Mouse (Mus musculus): ENCODE data around the gene C130079G13Rik. TPM values are rescaled to one million over a fixed set of nuclear protein-coding genes. Genes with fewer than 3 reads are reported as not detected.
A peak's percentile ranks its signal among the peaks of the same experiment; 100 is the strongest.
"Not testable (repeated sequence)": the region's sequence is repeated elsewhere in the genome, so short reads cannot be mapped to it uniquely, and the experiment has no call there.

C130079G13Rik gene
- not detected for total RNA-seq (2021)
- long read RNA-seq = 0 reads

- no peak for DNase-seq (ENCODE audit: low spot score in 2 of 2)
Measured at GRCm38 (mm10) chr3:59924914-59925313, at the start of gene C130079G13Rik. Gene C130079G13Rik, plus strand, starts transcription at chr3:59925214.

- DNase-seq (ENCODE audit: low spot score in 2 of 2) = not testable (repeated sequence)
Measured at GRCm38 (mm10) chr3:59877601-59878000, 47.4 kb upstream of the C130079G13Rik start.

- not testable (repeated sequence) for DNase-seq (ENCODE audit: low spot score in 2 of 2)
Measured at GRCm38 (mm10) chr3:59879801-59880554, 45.0 kb upstream of the C130079G13Rik start.

DNA sequence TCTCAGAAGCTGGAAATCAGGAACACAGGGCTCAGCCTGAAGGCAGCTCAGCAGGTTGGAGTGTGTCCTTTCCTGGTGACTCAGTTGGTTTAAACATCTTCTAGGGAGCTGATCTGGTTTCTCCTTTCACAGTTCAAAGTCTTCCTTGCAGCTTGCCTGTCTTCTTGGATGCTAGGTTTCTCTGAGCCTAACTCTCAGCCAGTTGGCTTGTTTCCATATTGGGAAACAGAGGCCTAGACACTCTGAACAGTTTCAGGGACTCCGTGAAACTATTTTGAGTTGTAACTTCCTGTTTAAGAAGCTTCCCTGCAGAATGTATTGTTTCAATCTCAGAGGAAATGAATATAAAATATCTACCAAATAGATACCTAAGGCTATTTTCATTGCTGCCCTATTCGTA, 31.7 kb upstream of the C130079G13Rik start:
- DNase-seq (ENCODE audit: low spot score in 2 of 2) = no peak

GRCm38 (mm10) chr3:59934621-59935020, 9.6 kb downstream of the C130079G13Rik start:
- no peak for DNase-seq (ENCODE audit: low spot score in 2 of 2)

DNA sequence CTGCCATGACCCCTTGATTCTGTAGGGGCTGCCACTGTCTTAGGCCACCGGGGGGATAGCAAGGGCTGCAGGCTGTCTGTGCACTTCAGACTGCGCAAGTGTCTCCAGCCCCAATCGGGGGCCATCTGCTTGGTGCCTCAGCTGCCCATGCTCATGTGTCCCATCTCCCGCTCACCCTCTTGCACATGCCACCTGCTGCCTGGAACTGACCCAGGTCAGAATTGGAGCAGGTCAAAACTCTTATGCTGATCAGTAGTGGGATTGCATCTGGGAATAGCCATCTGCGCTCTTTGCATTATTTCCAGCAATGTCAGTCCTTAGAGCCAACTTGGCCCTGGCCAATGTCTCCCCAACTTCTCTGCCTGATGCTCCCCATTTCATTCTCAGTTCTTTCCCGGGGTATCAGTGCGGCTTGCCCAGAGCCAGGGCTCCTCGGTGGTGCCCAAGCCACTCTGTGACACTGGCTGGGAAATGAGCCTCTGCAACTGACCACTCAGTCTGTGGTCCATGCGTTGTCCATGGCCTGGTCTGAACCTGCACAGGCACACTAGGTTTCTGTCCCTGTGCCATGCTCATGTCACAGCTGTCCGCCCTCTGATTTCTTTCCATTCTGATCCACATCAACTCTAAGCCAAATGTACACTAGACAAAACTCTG, 22.4 kb downstream of the C130079G13Rik start:
- DNase-seq (ENCODE audit: low spot score in 2 of 2) = peak in 1 of 2 experiments; percentile 13

- DNase-seq (ENCODE audit: low spot score in 2 of 2) = no peak
Measured at GRCm38 (mm10) chr3:59970891-59971290, 45.9 kb downstream of the C130079G13Rik start.

DNA sequence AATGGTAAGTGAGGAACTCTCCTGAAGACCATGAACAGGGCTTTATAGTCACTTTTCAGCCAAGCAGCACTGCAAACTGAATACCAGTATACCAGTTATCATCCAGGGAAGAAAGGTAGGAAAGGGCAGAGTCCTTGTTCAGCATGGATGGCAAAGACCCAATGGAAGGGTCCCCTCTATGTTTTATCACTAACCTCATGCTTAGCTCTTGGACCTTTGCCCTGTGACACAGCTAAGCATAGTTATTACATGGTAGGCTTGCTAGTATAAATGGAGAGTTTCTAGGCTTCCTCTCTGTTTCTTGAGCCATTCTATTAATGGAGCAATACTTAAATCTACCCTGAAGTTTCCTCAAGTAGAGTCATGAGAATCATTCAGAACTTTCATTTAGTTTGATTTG, 49.6 kb downstream of the C130079G13Rik start:
- no peak for DNase-seq (ENCODE audit: low spot score in 2 of 2)

Other genes with a start within 250 kb of the C130079G13Rik start
- gene Gm5538, start 195.4 kb upstream of the C130079G13Rik start, total RNA-seq (2021) = not detected
- gene Gm8298, start 64.2 kb upstream of the C130079G13Rik start, total RNA-seq (2021) = not detected
- not detected for gene Aadacl2, start 81.5 kb downstream of the C130079G13Rik start, total RNA-seq (2021)
- gene Aadac, start 100.5 kb downstream of the C130079G13Rik start, total RNA-seq (2021) = not detected
- not detected for gene Sucnr1, start 156.7 kb downstream of the C130079G13Rik start, total RNA-seq (2021)

Data from layer of hippocampus, postnatal 10 days (tissue).